Mouse (Mus musculus): ENCODE measurements around the gene Srd5a1.

DNA sequence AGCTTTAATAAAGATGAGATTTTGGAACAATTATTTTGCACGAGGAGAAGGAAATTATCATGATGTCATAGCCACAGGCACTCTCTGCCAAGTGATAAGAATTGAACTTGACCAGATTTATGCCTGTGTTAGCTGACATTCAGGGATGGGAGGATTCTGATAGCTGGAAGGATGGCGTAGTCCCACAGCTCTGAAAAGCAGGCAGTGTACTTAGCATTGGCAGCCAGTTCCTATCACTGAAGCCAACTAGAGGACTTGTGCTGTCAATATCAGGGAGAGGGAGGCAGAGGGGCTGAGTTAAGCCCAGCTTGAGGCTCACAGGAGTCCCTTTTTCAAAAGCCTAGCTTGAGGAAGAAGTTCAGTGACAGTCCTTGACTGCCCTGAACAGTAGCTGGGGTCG lies 13.3 kb upstream of the Srd5a1 start:
- TF ChIP-seq CTCF (IDR thresholded peaks at IDR 0.05; ENCODE audit: extremely low read depth, insufficient read length, insufficient replicate concordance, low read depth, low read length) (no peak), POLR2A (IDR thresholded peaks at IDR 0.05; ENCODE audit: low read depth, low read length) (no peak)

All from small intestine, adult 2 months (tissue).